Mouse (Mus musculus) neural tube, embryonic 13.5 days (tissue): Measurements from ENCODE around the gene Zfp213. TPM values are rescaled to one million over a fixed set of nuclear protein-coding genes. Genes with fewer than 3 reads are reported as not detected.

Experiments
- ATAC-seq: fragments of 200-750 bp; cut with Nextera tagmentation; 2 replicates; pipeline ENCODE4 v1.8.0; 2017; ENCODE audit warnings: low read depth, mild to moderate bottlenecking, moderate TSS enrichment, moderate library complexity
- H3K27ac ChIP-seq: fragments of 300-500 bp; sonication (generic); replicated peaks from 2 replicates; pipeline ENCODE4 v1.5.1; 2015; ENCODE audit warnings: moderate library complexity, mild to moderate bottlenecking, inconsistent platforms
- H3K27me3 ChIP-seq: fragments of 300-500 bp; sonication (generic); 2 replicates; pipeline ENCODE4 v1.6.1; 2015; ENCODE audit warnings: mild to moderate bottlenecking, inconsistent platforms
- H3K36me3 ChIP-seq: fragments of 300-500 bp; sonication (generic); 2 replicates; pipeline ENCODE4 v1.6.1; 2015; ENCODE audit warnings: mild to moderate bottlenecking, inconsistent platforms
- H3K4me1 ChIP-seq: fragments of 300-500 bp; sonication (generic); replicated peaks from 2 replicates; pipeline ENCODE4 v1.6.1; 2015; ENCODE audit warnings: inconsistent platforms
- H3K4me2 ChIP-seq: fragments of 300-500 bp; sonication (generic); 2 replicates; pipeline ENCODE4 v1.6.1; 2015; ENCODE audit warnings: inconsistent platforms, mild to moderate bottlenecking, moderate library complexity
- H3K4me3 ChIP-seq: fragments of 300-500 bp; sonication (generic); 2 replicates; pipeline ENCODE4 v1.5.1; 2015; ENCODE audit warnings: mild to moderate bottlenecking, inconsistent platforms
- H3K9ac ChIP-seq: fragments of 300-500 bp; sonication (generic); 2 replicates; pipeline ENCODE4 v1.6.1; 2015; ENCODE audit warnings: moderate library complexity, mild to moderate bottlenecking, inconsistent platforms
- H3K9me3 ChIP-seq: fragments of 300-500 bp; sonication (generic); 2 replicates; pipeline ENCODE4 v1.6.1; 2016; ENCODE audit warnings: inconsistent platforms
- WGBS: fragments of 180-500 bp; shearing (Covaris S2); methylation state at CpG from one replicate; pipeline ENCODE4 v1.1.7; 2015; 5-methylcytosine and 5-hydroxymethylcytosine counted together
- polyA plus RNA-seq: library from polyadenylated mRNA; unstranded; fragments of >200 nt; fragmentation: Nextera tagmentation; extraction: Ambion mirVana; gene quantifications from 2 replicates; pipeline ENCODE4 v1.2.1, GENCODE M21; 2015

Gene Zfp213
- polyA plus RNA-seq, 1 experiment from 2014 or later, result 17.8 TPM

DNA sequence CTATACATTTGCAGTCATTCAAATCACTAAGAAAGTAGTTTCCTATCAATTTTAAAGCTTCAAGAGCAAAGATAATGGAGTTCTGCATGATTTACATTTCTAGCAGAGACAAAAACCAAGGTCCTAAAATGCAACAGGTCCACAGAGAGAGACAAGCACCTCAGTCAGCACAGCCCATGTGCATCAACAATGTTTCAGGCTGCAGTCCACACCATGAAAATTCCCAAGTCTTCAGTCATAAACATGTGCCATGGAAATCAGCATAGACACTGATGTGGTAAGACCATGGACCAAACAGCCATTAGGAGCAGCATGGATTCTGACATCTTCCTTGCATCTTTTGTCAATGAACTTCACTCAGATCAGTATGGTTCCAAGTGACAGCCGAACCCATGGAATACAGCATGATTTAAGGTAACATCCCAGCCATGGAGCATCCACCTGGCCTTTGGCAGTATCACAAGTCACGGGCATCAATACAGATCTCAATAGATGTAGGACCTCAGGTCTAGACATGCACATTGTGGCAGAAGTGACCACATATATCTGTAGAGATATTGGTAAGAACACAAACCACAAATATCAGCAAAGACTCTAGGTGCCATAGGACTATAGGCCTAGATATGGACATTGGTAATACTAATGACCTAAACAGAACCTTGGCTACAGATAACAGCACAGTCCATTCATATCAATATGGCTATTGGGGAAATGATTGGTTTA lies 45.2 kb downstream of the Zfp213 start:
- Histone ChIP-seq H3K27ac (no peak overlapping the region), H3K36me3 (no peaks in the 10 kb centered on the region), H3K4me1 (no peaks in the 10 kb centered on the region), H3K9ac (no peak overlapping the region), H3K4me2 (no peak overlapping the region), H3K4me3 (no peak overlapping the region), H3K27me3 (no peaks in the 10 kb centered on the region), H3K9me3 (peaks cover 2% of the 10 kb centered on the region)
- 72% methylated on average over 2 of the region's 2 CpGs for WGBS
- no peak for ATAC-seq

Other genes with a start within 250 kb of the Zfp213 start
- not detected in 2 replicates for gene Vmn2r115, start 220.5 kb downstream of the Zfp213 start, polyA plus RNA-seq
- gene Vmn2r116, start 179.6 kb downstream of the Zfp213 start, polyA plus RNA-seq, result not detected in 2 replicates
- gene Vmn2r117, start 84.5 kb downstream of the Zfp213 start, polyA plus RNA-seq, result not detected in 2 replicates
- 24.4 and 28.8 TPM in 2 replicates for gene Zfp13, start 35.2 kb upstream of the Zfp213 start, polyA plus RNA-seq
- not detected in 2 replicates for gene Zscan10, start 36.6 kb upstream of the Zfp213 start, polyA plus RNA-seq
- 1.9 and 2.3 TPM in 2 replicates for gene Mmp25, start 81.0 kb upstream of the Zfp213 start, polyA plus RNA-seq
- 0.19 TPM in 1 of 2 replicates, not detected in the other for gene Bicdl2, start 96.3 kb upstream of the Zfp213 start, polyA plus RNA-seq
- 102 and 132 TPM in 2 replicates for gene Hcfc1r1, start 109.4 kb upstream of the Zfp213 start, polyA plus RNA-seq
- 51.8 and 51.9 TPM in 2 replicates for gene Thoc6, start 109.6 kb upstream of the Zfp213 start, polyA plus RNA-seq
- 4.7 and 5.4 TPM in 2 replicates for gene Tnfrsf12a, start 113.2 kb upstream of the Zfp213 start, polyA plus RNA-seq
- gene Cldn6, start 115.0 kb upstream of the Zfp213 start, polyA plus RNA-seq, result 0.53 and 1.2 TPM in 2 replicates
- gene Cldn9, start 119.8 kb upstream of the Zfp213 start, polyA plus RNA-seq, result 1.2 and 1.3 TPM in 2 replicates
- gene 1520401A03Rik, start 158.5 kb upstream of the Zfp213 start, polyA plus RNA-seq, result 0.36 and 0.54 TPM in 2 replicates
- gene Pkmyt1, start 162.1 kb upstream of the Zfp213 start, polyA plus RNA-seq, result 13.9 and 16.7 TPM in 2 replicates
- 48.3 and 51.5 TPM in 2 replicates for gene Paqr4, start 176.6 kb upstream of the Zfp213 start, polyA plus RNA-seq
- gene Kremen2, start 181.6 kb upstream of the Zfp213 start, polyA plus RNA-seq, result 1.5 and 3.0 TPM in 2 replicates
- gene Flywch1, start 207.4 kb upstream of the Zfp213 start, polyA plus RNA-seq, result 213 and 231 TPM in 2 replicates
- 60.4 and 66.5 TPM in 2 replicates for gene Flywch2, start 221.8 kb upstream of the Zfp213 start, polyA plus RNA-seq
- 535 and 581 TPM in 2 replicates for gene Srrm2, start 226.3 kb upstream of the Zfp213 start, polyA plus RNA-seq